Mouse (Mus musculus) splenic B cell, adult 2 months (primary cell): ENCODE results near the gene Dlg4.
"Not testable (repeated sequence)": the region's sequence is repeated elsewhere in the genome, so short reads cannot be mapped to it uniquely, and the experiment has no call there.

ENCODE experiments used
- DNase-seq: peaks from one replicate; pipeline ENCODE4 v3.0.0-alpha.2; 2011; ENCODE audit warnings: low read depth, low spot score
- H3K27me3 ChIP-seq: 2 replicates; pipeline ENCODE4 v1.6.1; 2012; ENCODE audit warnings: mild to moderate bottlenecking, low read length, moderate library complexity, mixed read lengths; ENCODE audit not compliant: control insufficient read depth, poor library complexity, insufficient read depth, severe bottlenecking
- H3K36me3 ChIP-seq: 2 replicates; pipeline ENCODE4 v1.6.1; 2012; ENCODE audit warnings: mild to moderate bottlenecking, low read length, moderate library complexity, mixed read lengths; ENCODE audit not compliant: control insufficient read depth, poor library complexity, insufficient read depth, severe bottlenecking

The Dlg4 gene

GRCm38 (mm10) chr11:70070057-70070456, 53.3 kb downstream of the Dlg4 start:
- no peaks in the 10 kb centered on the region for H3K27me3 ChIP-seq
- H3K36me3 ChIP-seq = no peaks in the 10 kb centered on the region
- DNase-seq = no peak

GRCm38 (mm10) chr11:70070603-70071002, 53.9 kb downstream of the Dlg4 start:
- H3K36me3 ChIP-seq, H3K27me3 ChIP-seq, DNase-seq: not testable (repeated sequence)

GRCm38 (mm10) chr11:70074379-70075071, 57.8 kb downstream of the Dlg4 start:
- Histone ChIP-seq H3K36me3 (no peaks in the 10 kb centered on the region), H3K27me3 (no peaks in the 10 kb centered on the region)
- peak; percentile 69 for DNase-seq

GRCm38 (mm10) chr11:70075581-70075980, 58.8 kb downstream of the Dlg4 start:
- no peak for DNase-seq
- Histone ChIP-seq H3K36me3 (no peaks in the 10 kb centered on the region), H3K27me3 (no peaks in the 10 kb centered on the region)

GRCm38 (mm10) chr11:70077441-70077840, 60.7 kb downstream of the Dlg4 start:
- DNase-seq = no peak
- Histone ChIP-seq H3K27me3 (no peaks in the 10 kb centered on the region), H3K36me3 (no peaks in the 10 kb centered on the region)

- DNase-seq = no peak
- H3K27me3 ChIP-seq = no peaks in the 10 kb centered on the region
- H3K36me3 ChIP-seq = no peaks in the 10 kb centered on the region
These were observed 62.4 kb downstream of the Dlg4 start for GRCm38 (mm10) chr11:70079175-70079574.

- Histone ChIP-seq H3K36me3 (no peaks in the 10 kb centered on the region), H3K27me3 (no peaks in the 10 kb centered on the region)
- DNase-seq = peak; percentile 57
These were observed 63.2 kb downstream of the Dlg4 start for GRCm38 (mm10) chr11:70079928-70080327.

- peak; percentile 34 for DNase-seq
- Histone ChIP-seq H3K36me3 (no peaks in the 10 kb centered on the region), H3K27me3 (no peaks in the 10 kb centered on the region)
These were observed 64.3 kb downstream of the Dlg4 start for GRCm38 (mm10) chr11:70080803-70081590.

- Histone ChIP-seq H3K36me3 (no peaks in the 10 kb centered on the region), H3K27me3 (no peaks in the 10 kb centered on the region)
- peak; percentile 12 for DNase-seq
These were observed 67.8 kb downstream of the Dlg4 start for GRCm38 (mm10) chr11:70084563-70084962.

- DNase-seq = no peak
- Histone ChIP-seq H3K27me3 (no peaks in the 10 kb centered on the region), H3K36me3 (no peaks in the 10 kb centered on the region)
These were observed 75.4 kb downstream of the Dlg4 start, which contains the start of gene Asgr2 for GRCm38 (mm10) chr11:70091986-70092783. Asgr2 (plus strand) TSS chr11:70092644.
